Mouse (Mus musculus): ENCODE measurements around the gene Sapcd1. TPM values are rescaled to one million over a fixed set of nuclear protein-coding genes. Genes with fewer than 3 reads are reported as not detected.

The Sapcd1 gene
- polyA plus RNA-seq, 1 experiment, result 7.3 TPM

- Histone ChIP-seq H3K36me3 (ENCODE audit: control insufficient read depth, insufficient read depth, low read length) (peaks cover 7% of the 10 kb centered on the region; the same call in 1 of the 2 replicates), H3K4me1 (ENCODE audit: control insufficient read depth, insufficient read depth, insufficient read length) (peaks cover 4% of the 10 kb centered on the region; the same call in 1 of the 2 replicates), H3K4me3 (ENCODE audit: extremely low read depth, insufficient read depth, insufficient read length) (peak within 1 kb of the TSS; percentile 99), H3K27ac (ENCODE audit: insufficient read depth, low read length) (peak within 1 kb of the TSS; percentile 99), H3K27me3 (ENCODE audit: control insufficient read depth, insufficient read depth, low read length) (no peaks in the 10 kb centered on the region)
- under 1% methylated on average over 58 of the region's 58 CpGs for WGBS
- TF ChIP-seq CTCF (IDR thresholded peaks at IDR 0.05; ENCODE audit: extremely low read depth, insufficient read depth, insufficient read length, insufficient replicate concordance), result no peak
- TF ChIP-seq POLR2A (IDR thresholded peaks at IDR 0.05; ENCODE audit: low read depth, low read length), result peak; percentile 77
- DNase-seq (ENCODE audit: low read depth in 1 of 2, low spot score in 2 of 2), result peak; percentile 87 to 88
Measured at GRCm38 (mm10) chr17:34981690-34982180, 46.1 kb downstream of the Sapcd1 start, which contains the start of gene Lsm2. Gene Lsm2, plus strand, starts transcription at chr17:34981862.

- TF ChIP-seq POLR2A (IDR thresholded peaks at IDR 0.05; ENCODE audit: low read depth, low read length) (no peak), CTCF (IDR thresholded peaks at IDR 0.05; ENCODE audit: extremely low read depth, insufficient read depth, insufficient read length, insufficient replicate concordance) (no peak)
- H3K36me3 ChIP-seq (ENCODE audit: control insufficient read depth, insufficient read depth, low read length), result peaks cover 1% of the 10 kb centered on the region; the same call in 1 of the 2 replicates
- H3K27ac ChIP-seq (ENCODE audit: insufficient read depth, low read length), result no peak overlapping the region
- peak in 1 of 2 experiments; percentile 46 for DNase-seq (ENCODE audit: low read depth in 1 of 2, low spot score in 2 of 2)
- WGBS, result 17% methylated on average over 2 of the region's 2 CpGs
- H3K4me1 ChIP-seq (ENCODE audit: control insufficient read depth, insufficient read depth, insufficient read length), result peaks cover 4% of the 10 kb centered on the region; the same call in 1 of the 2 replicates
- H3K4me3 ChIP-seq (ENCODE audit: extremely low read depth, insufficient read depth, insufficient read length), result no peak overlapping the region; the same call in 1 of the 2 replicates
- H3K27me3 ChIP-seq (ENCODE audit: control insufficient read depth, insufficient read depth, low read length), result no peaks in the 10 kb centered on the region
Measured at GRCm38 (mm10) chr17:34980655-34981054, 47.2 kb downstream of the Sapcd1 start.

DNA sequence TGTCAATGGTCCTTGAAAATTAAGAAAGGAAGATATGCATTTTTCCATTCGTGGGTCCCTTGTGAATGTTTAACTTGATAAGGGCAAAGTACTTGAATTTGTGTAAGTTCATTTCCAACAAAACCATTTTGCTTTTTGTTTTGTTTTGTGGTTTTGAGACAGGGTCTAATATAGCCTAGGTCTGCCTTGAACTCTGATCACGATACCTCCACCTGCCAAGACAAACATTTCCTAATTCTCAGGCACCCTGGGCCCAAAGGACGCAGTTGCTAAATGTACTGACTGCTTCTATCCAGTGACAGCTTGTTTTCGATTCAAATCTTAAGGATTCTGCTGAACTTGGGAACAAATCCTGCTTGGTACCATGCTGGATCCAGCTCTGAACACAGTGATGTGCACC lies 48.2 kb downstream of the Sapcd1 start:
- no peak overlapping the region for H3K4me3 ChIP-seq (ENCODE audit: extremely low read depth, insufficient read depth, insufficient read length)
- H3K36me3 ChIP-seq (ENCODE audit: control insufficient read depth, insufficient read depth, low read length), result no peaks in the 10 kb centered on the region
- WGBS, result 94% methylated on average over 4 of the region's 4 CpGs
- no peak for DNase-seq (ENCODE audit: low read depth in 1 of 2, low spot score in 2 of 2)
- H3K27ac ChIP-seq (ENCODE audit: insufficient read depth, low read length), result no peak overlapping the region
- TF ChIP-seq POLR2A (IDR thresholded peaks at IDR 0.05; ENCODE audit: low read depth, low read length) (no peak), CTCF (IDR thresholded peaks at IDR 0.05; ENCODE audit: extremely low read depth, insufficient read depth, insufficient read length, insufficient replicate concordance) (no peak)
- peaks cover 4% of the 10 kb centered on the region; the same call in 1 of the 2 replicates for H3K4me1 ChIP-seq (ENCODE audit: control insufficient read depth, insufficient read depth, insufficient read length)
- no peaks in the 10 kb centered on the region for H3K27me3 ChIP-seq (ENCODE audit: control insufficient read depth, insufficient read depth, low read length)

DNA sequence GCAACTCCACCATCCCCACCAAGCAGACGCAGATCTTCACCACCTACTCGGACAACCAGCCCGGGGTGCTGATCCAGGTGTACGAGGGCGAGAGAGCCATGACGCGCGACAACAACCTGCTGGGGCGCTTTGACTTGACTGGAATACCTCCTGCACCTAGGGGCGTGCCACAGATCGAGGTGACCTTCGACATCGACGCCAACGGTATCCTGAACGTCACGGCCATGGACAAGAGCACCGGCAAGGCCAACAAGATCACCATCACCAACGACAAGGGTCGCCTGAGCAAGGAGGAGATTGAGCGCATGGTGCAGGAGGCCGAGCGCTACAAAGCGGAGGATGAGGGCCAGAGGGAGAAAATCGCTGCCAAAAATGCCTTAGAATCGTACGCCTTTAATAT lies 49.6 kb downstream of the Sapcd1 start:
- no peak overlapping the region for H3K27ac ChIP-seq (ENCODE audit: insufficient read depth, low read length)
- no peak for DNase-seq (ENCODE audit: low read depth in 1 of 2, low spot score in 2 of 2)
- 96% methylated on average over 27 of the region's 27 CpGs for WGBS
- peaks cover 4% of the 10 kb centered on the region; the same call in 1 of the 2 replicates for H3K4me1 ChIP-seq (ENCODE audit: control insufficient read depth, insufficient read depth, insufficient read length)
- no peak overlapping the region for H3K4me3 ChIP-seq (ENCODE audit: extremely low read depth, insufficient read depth, insufficient read length)
- no peak for TF ChIP-seq POLR2A (IDR thresholded peaks at IDR 0.05; ENCODE audit: low read depth, low read length)
- no peak for TF ChIP-seq CTCF (IDR thresholded peaks at IDR 0.05; ENCODE audit: extremely low read depth, insufficient read depth, insufficient read length, insufficient replicate concordance)
- no peaks in the 10 kb centered on the region for H3K27me3 ChIP-seq (ENCODE audit: control insufficient read depth, insufficient read depth, low read length)
- H3K36me3 ChIP-seq (ENCODE audit: control insufficient read depth, insufficient read depth, low read length), result no peaks in the 10 kb centered on the region

GRCm38 (mm10) chr17:34977000-34977399 lies 50.8 kb downstream of the Sapcd1 start:
- WGBS, result 95% methylated on average over 20 of the region's 20 CpGs
- H3K4me3 ChIP-seq (ENCODE audit: extremely low read depth, insufficient read depth, insufficient read length), result no peak overlapping the region
- H3K4me1 ChIP-seq (ENCODE audit: control insufficient read depth, insufficient read depth, insufficient read length), result peaks cover 2% of the 10 kb centered on the region; the same call in 1 of the 2 replicates
- no peaks in the 10 kb centered on the region for H3K27me3 ChIP-seq (ENCODE audit: control insufficient read depth, insufficient read depth, low read length)
- no peak overlapping the region for H3K27ac ChIP-seq (ENCODE audit: insufficient read depth, low read length)
- no peak for TF ChIP-seq CTCF (IDR thresholded peaks at IDR 0.05; ENCODE audit: extremely low read depth, insufficient read depth, insufficient read length, insufficient replicate concordance)
- TF ChIP-seq POLR2A (IDR thresholded peaks at IDR 0.05; ENCODE audit: low read depth, low read length), result no peak
- no peak for DNase-seq (ENCODE audit: low read depth in 1 of 2, low spot score in 2 of 2)
- H3K36me3 ChIP-seq (ENCODE audit: control insufficient read depth, insufficient read depth, low read length), result no peaks in the 10 kb centered on the region

Other genes with a start within 250 kb of the Sapcd1 start
- gene Cyp21a1, start 223.5 kb downstream of the Sapcd1 start, polyA plus RNA-seq (2012; rRNA removed), result 3.7 and 5.4 TPM in 2 replicates
- gene Stk19, start 191.1 kb downstream of the Sapcd1 start, polyA plus RNA-seq (2012; rRNA removed), result 31.6 and 37.7 TPM in 2 replicates
- gene Dxo, start 191.0 kb downstream of the Sapcd1 start, polyA plus RNA-seq (2012; rRNA removed), result 54.2 and 68.3 TPM in 2 replicates
- 81.7 and 110 TPM in 2 replicates for gene Skiv2l, start 177.8 kb downstream of the Sapcd1 start, polyA plus RNA-seq (2012; rRNA removed)
- 14.1 and 15.0 TPM in 2 replicates for gene Nelfe, start 177.6 kb downstream of the Sapcd1 start, polyA plus RNA-seq (2012; rRNA removed)
- gene Cfb, start 165.5 kb downstream of the Sapcd1 start, polyA plus RNA-seq (2012; rRNA removed), result 22.8 and 25.3 TPM in 2 replicates
- gene Zbtb12, start 148.5 kb downstream of the Sapcd1 start, polyA plus RNA-seq (2012; rRNA removed), result 12.0 and 13.1 TPM in 2 replicates
- 0.04 TPM in 1 of 2 replicates, not detected in the other for gene Gm20547, start 146.0 kb downstream of the Sapcd1 start, polyA plus RNA-seq (2012; rRNA removed)
- gene C2, start 129.8 kb downstream of the Sapcd1 start, polyA plus RNA-seq (2012; rRNA removed), result 15.9 and 16.0 TPM in 2 replicates
- 200 and 246 TPM in 2 replicates for gene Ehmt2, start 129.5 kb downstream of the Sapcd1 start, polyA plus RNA-seq (2012; rRNA removed)
- gene Slc44a4, start 113.5 kb downstream of the Sapcd1 start, polyA plus RNA-seq (2012; rRNA removed), result 0.05 and 0.08 TPM in 2 replicates
- gene Neu1, start 96.8 kb downstream of the Sapcd1 start, polyA plus RNA-seq (2012; rRNA removed), result 45.8 and 47.5 TPM in 2 replicates
- gene Hspa1b, start 68.8 kb downstream of the Sapcd1 start, polyA plus RNA-seq (2012; rRNA removed), result 7.6 and 12.5 TPM in 2 replicates
- not detected in 2 replicates for gene Gm20481, start 58.1 kb downstream of the Sapcd1 start, polyA plus RNA-seq (2012; rRNA removed)
- gene Hspa1a, start 55.9 kb downstream of the Sapcd1 start, polyA plus RNA-seq (2012; rRNA removed), result 4.2 and 6.7 TPM in 2 replicates
- 0.05 and 0.06 TPM in 2 replicates for gene Hspa1l, start 55.3 kb downstream of the Sapcd1 start, polyA plus RNA-seq (2012; rRNA removed)
- gene Lsm2, start 46.2 kb downstream of the Sapcd1 start, polyA plus RNA-seq (2012; rRNA removed), result 60.7 and 65.2 TPM in 2 replicates
- gene Vars, start 27.0 kb downstream of the Sapcd1 start, polyA plus RNA-seq (2012; rRNA removed), result 489 and 697 TPM in 2 replicates
- gene Vwa7, start 11.4 kb downstream of the Sapcd1 start, polyA plus RNA-seq (2012; rRNA removed), result 0.72 and 0.90 TPM in 2 replicates
- gene Msh5, start 18.7 kb upstream of the Sapcd1 start, polyA plus RNA-seq (2012; rRNA removed), result 8.6 and 9.5 TPM in 2 replicates
- 123 and 134 TPM in 2 replicates for gene Clic1, start 21.9 kb upstream of the Sapcd1 start, polyA plus RNA-seq (2012; rRNA removed)
- 18.4 and 18.9 TPM in 2 replicates for gene Ddah2, start 31.0 kb upstream of the Sapcd1 start, polyA plus RNA-seq (2012; rRNA removed)
- gene Ly6g6c, start 37.4 kb upstream of the Sapcd1 start, polyA plus RNA-seq (2012; rRNA removed), result 0.47 and 0.59 TPM in 2 replicates
- 4.8 and 5.6 TPM in 2 replicates for gene Mpig6b, start 38.2 kb upstream of the Sapcd1 start, polyA plus RNA-seq (2012; rRNA removed)
- 0.31 and 0.39 TPM in 2 replicates for gene Ly6g6e, start 48.9 kb upstream of the Sapcd1 start, polyA plus RNA-seq (2012; rRNA removed)
- gene Ly6g6d, start 50.0 kb upstream of the Sapcd1 start, polyA plus RNA-seq (2012; rRNA removed), result 1.3 and 1.8 TPM in 2 replicates
- gene Ly6g6f, start 57.6 kb upstream of the Sapcd1 start, polyA plus RNA-seq (2012; rRNA removed), result 7.8 and 9.7 TPM in 2 replicates
- 119 and 154 TPM in 2 replicates for gene Abhd16a, start 61.2 kb upstream of the Sapcd1 start, polyA plus RNA-seq (2012; rRNA removed)
- not detected in 2 replicates for gene Ly6g5c, start 80.3 kb upstream of the Sapcd1 start, polyA plus RNA-seq (2012; rRNA removed)
- gene Ly6g5b, start 87.4 kb upstream of the Sapcd1 start, polyA plus RNA-seq (2012; rRNA removed), result 2.4 and 2.9 TPM in 2 replicates
- gene Gpank1, start 93.4 kb upstream of the Sapcd1 start, polyA plus RNA-seq (2012; rRNA removed), result 20.9 and 29.9 TPM in 2 replicates
- gene Csnk2b, start 94.0 kb upstream of the Sapcd1 start, polyA plus RNA-seq (2012; rRNA removed), result 176 and 238 TPM in 2 replicates
- gene D17H6S53E, start 98.4 kb upstream of the Sapcd1 start, polyA plus RNA-seq (2012; rRNA removed), result 6.8 and 10.0 TPM in 2 replicates
- gene Apom, start 104.0 kb upstream of the Sapcd1 start, polyA plus RNA-seq (2012; rRNA removed), result 0.12 and 0.18 TPM in 2 replicates
- 166 and 202 TPM in 2 replicates for gene Bag6, start 107.2 kb upstream of the Sapcd1 start, polyA plus RNA-seq (2012; rRNA removed)
- gene Prrc2a, start 136.9 kb upstream of the Sapcd1 start, polyA plus RNA-seq (2012; rRNA removed), result 362 and 462 TPM in 2 replicates
- 8.3 and 10.2 TPM in 2 replicates for gene Aif1, start 148.1 kb upstream of the Sapcd1 start, polyA plus RNA-seq (2012; rRNA removed)
- 109 and 112 TPM in 2 replicates for gene Lst1, start 160.4 kb upstream of the Sapcd1 start, polyA plus RNA-seq (2012; rRNA removed)
- gene Ltb, start 166.4 kb upstream of the Sapcd1 start, polyA plus RNA-seq (2012; rRNA removed), result 531 and 756 TPM in 2 replicates
- 7.5 and 13.2 TPM in 2 replicates for gene Tnf, start 174.0 kb upstream of the Sapcd1 start, polyA plus RNA-seq (2012; rRNA removed)
- gene Lta, start 177.3 kb upstream of the Sapcd1 start, polyA plus RNA-seq (2012; rRNA removed), result 24.8 and 26.8 TPM in 2 replicates
- 0.34 TPM in 1 of 2 replicates, not detected in the other for gene Gm16181, start 192.8 kb upstream of the Sapcd1 start, polyA plus RNA-seq (2012; rRNA removed)
- gene Atp6v1g2, start 205.6 kb upstream of the Sapcd1 start, polyA plus RNA-seq (2012; rRNA removed), result 5.0 TPM in 2 replicates
- 16.9 and 29.1 TPM in 2 replicates for gene Nfkbil1, start 207.8 kb upstream of the Sapcd1 start, polyA plus RNA-seq (2012; rRNA removed)
- gene Ddx39b, start 213.7 kb upstream of the Sapcd1 start, polyA plus RNA-seq (2012; rRNA removed), result 284 and 323 TPM in 2 replicates
- gene H2-D1, start 234.7 kb upstream of the Sapcd1 start, polyA plus RNA-seq (2012; rRNA removed), result 1,148 and 1,488 TPM in 2 replicates